Mouse (Mus musculus): Measurements from ENCODE around the gene Ssh2. TPM values are rescaled to one million over a fixed set of nuclear protein-coding genes. Genes with fewer than 3 reads are reported as not detected.

Gene Ssh2
- polyA plus RNA-seq, 1 experiment: 28.5 TPM

- TF ChIP-seq CTCF (IDR thresholded peaks at IDR 0.05; ENCODE audit: borderline replicate concordance, extremely low read depth, insufficient read depth, insufficient read length) (no peak), POLR2A (IDR thresholded peaks at IDR 0.05; ENCODE audit: borderline replicate concordance, extremely low read depth, insufficient read depth, insufficient read length, poor library complexity, severe bottlenecking) (no peak)
- DNase-seq (ENCODE audit: low read depth): no peak
Observed at GRCm38 (mm10) chr11:77355055-77355454, 139.0 kb downstream of the Ssh2 start.

GRCm38 (mm10) chr11:77357839-77358238 is 141.8 kb downstream of the Ssh2 start:
- no peak for DNase-seq (ENCODE audit: low read depth)
- TF ChIP-seq POLR2A (IDR thresholded peaks at IDR 0.05; ENCODE audit: borderline replicate concordance, extremely low read depth, insufficient read depth, insufficient read length, poor library complexity, severe bottlenecking): no peak
- no peak for TF ChIP-seq CTCF (IDR thresholded peaks at IDR 0.05; ENCODE audit: borderline replicate concordance, extremely low read depth, insufficient read depth, insufficient read length)

- TF ChIP-seq POLR2A (IDR thresholded peaks at IDR 0.05; ENCODE audit: borderline replicate concordance, extremely low read depth, insufficient read depth, insufficient read length, poor library complexity, severe bottlenecking): no peak
- no peak for TF ChIP-seq CTCF (IDR thresholded peaks at IDR 0.05; ENCODE audit: borderline replicate concordance, extremely low read depth, insufficient read depth, insufficient read length)
Observed at GRCm38 (mm10) chr11:77363476-77363875, 147.4 kb downstream of the Ssh2 start.

DNA sequence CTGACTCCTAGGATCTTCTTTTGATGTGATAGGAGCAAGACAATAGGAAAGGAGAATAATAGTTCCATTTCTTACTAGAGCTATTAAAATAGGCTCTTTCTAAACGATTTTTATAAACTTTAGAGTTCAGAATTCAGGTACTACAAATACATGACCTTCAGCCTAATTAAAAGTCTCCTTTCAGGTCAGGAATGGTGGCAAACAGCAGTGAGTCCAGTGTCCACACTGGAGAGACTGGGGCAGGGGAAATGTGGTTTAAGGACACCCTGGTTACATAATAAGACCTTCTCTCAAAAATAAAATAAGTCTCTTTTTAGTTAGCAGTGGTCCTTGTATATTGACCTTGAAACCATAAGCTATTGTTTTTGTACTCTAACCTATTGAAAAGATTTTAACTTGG is 148.3 kb downstream of the Ssh2 start:
- no peak for DNase-seq (ENCODE audit: low read depth)
- no peak for TF ChIP-seq CTCF (IDR thresholded peaks at IDR 0.05; ENCODE audit: borderline replicate concordance, extremely low read depth, insufficient read depth, insufficient read length)

More at GRCm38 (mm10) chr11:77363476-77363875, 147.4 kb downstream of the Ssh2 start:
- no peak for DNase-seq (ENCODE audit: low read depth)

DNA sequence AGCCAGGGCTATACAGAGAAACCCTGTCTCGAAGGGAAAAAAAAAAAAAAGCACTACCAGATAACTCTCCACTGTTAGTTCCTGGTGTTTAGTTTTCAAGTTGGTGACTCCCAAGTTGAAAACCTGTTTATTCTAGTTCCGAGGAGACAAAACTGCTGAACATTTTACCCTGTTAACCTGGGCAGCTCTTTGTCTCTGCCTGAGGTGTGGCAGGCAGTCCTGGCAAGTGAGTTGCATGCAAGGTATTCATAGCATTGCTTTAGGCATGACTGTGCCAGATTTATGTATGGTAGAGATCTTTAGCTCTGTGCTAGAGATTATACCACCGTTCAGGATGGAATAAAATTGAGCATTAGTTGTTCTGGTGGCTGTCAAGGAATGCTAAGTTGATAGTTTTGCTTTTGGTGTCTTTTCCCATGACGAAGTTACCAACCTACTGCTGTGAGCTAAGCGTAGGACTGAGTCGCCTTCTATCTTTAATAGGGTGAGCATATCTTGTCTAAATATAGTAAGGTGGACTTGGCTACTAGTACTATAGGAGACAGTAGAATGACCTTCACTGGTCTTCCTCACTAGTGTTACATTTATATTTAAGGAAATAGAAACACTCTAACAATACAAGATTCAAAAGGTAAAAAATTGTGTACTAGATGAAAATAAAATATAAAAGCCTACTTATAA is 149.8 kb downstream of the Ssh2 start:
- DNase-seq (ENCODE audit: low read depth): no peak
- TF ChIP-seq CTCF (IDR thresholded peaks at IDR 0.05; ENCODE audit: borderline replicate concordance, extremely low read depth, insufficient read depth, insufficient read length) (no peak), POLR2A (IDR thresholded peaks at IDR 0.05; ENCODE audit: borderline replicate concordance, extremely low read depth, insufficient read depth, insufficient read length, poor library complexity, severe bottlenecking) (no peak)

GRCm38 (mm10) chr11:77367541-77368270 is 151.6 kb downstream of the Ssh2 start:
- DNase-seq (ENCODE audit: low read depth): no peak
- TF ChIP-seq CTCF (IDR thresholded peaks at IDR 0.05; ENCODE audit: borderline replicate concordance, extremely low read depth, insufficient read depth, insufficient read length) (no peak), POLR2A (IDR thresholded peaks at IDR 0.05; ENCODE audit: borderline replicate concordance, extremely low read depth, insufficient read depth, insufficient read length, poor library complexity, severe bottlenecking) (no peak)

- DNase-seq (ENCODE audit: low read depth): no peak
- TF ChIP-seq CTCF (IDR thresholded peaks at IDR 0.05; ENCODE audit: borderline replicate concordance, extremely low read depth, insufficient read depth, insufficient read length): no peak
- no peak for TF ChIP-seq POLR2A (IDR thresholded peaks at IDR 0.05; ENCODE audit: borderline replicate concordance, extremely low read depth, insufficient read depth, insufficient read length, poor library complexity, severe bottlenecking)
Observed at GRCm38 (mm10) chr11:77369188-77369840, 153.2 kb downstream of the Ssh2 start.

DNA sequence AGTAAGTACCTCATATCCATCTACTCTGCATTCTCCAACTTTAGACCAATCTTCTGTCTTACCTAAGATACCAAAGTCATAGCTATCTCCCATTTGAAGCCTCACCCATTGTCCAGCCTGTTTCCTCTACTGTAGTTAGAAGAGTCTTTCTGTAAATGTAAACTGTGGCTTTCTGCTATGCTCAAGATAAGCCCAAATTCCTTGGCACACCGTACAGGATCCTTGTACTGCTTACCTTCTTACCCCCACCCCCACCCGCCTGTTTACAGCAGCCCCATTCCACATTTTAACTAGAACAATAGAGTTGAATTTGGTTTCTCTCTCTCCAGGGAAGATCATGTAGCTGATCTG is 153.7 kb downstream of the Ssh2 start:
- no peak for DNase-seq (ENCODE audit: low read depth)
- TF ChIP-seq CTCF (IDR thresholded peaks at IDR 0.05; ENCODE audit: borderline replicate concordance, extremely low read depth, insufficient read depth, insufficient read length): no peak
- no peak for TF ChIP-seq POLR2A (IDR thresholded peaks at IDR 0.05; ENCODE audit: borderline replicate concordance, extremely low read depth, insufficient read depth, insufficient read length, poor library complexity, severe bottlenecking)

DNA sequence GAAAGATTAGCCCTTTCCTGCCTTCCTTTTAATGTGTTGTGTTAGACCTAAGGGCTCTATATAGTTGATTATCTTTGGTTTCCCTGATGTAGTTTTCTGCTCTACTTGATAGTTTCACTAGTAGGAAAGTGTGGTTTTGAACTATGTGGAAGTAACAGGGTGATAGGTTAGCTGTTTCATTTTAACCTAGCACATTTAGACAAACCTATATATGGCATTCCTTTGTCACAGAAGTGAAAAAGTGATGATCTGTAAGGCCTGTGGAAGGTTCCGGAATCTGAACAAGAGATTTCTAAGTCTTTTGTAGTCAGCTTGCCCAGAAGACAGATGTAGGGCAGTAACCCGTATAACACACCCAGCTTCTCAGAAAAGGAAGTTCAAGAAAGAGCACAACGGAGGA is 155.0 kb downstream of the Ssh2 start:
- TF ChIP-seq POLR2A (IDR thresholded peaks at IDR 0.05; ENCODE audit: borderline replicate concordance, extremely low read depth, insufficient read depth, insufficient read length, poor library complexity, severe bottlenecking) (no peak), CTCF (IDR thresholded peaks at IDR 0.05; ENCODE audit: borderline replicate concordance, extremely low read depth, insufficient read depth, insufficient read length) (no peak)
- no peak for DNase-seq (ENCODE audit: low read depth)

DNA sequence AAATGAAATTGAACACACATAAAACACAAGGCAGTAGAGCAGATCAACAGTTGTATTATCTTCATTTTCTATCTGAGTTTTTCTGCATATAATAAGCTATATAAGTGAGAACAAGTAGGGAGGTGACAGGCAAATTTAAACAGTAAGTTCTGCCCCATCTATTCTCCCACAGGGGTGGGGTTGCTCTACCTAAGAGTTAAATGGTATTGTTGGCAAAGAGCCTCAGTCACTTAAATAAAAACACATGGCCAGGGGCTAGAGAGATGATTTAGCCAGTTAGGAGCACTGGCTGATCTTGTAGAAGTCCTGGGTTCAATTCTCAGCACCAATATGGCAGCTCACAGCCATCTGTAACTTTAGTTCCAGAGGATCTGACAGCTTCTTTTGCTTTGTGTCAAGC is 155.6 kb downstream of the Ssh2 start:
- no peak for DNase-seq (ENCODE audit: low read depth)
- no peak for TF ChIP-seq CTCF (IDR thresholded peaks at IDR 0.05; ENCODE audit: borderline replicate concordance, extremely low read depth, insufficient read depth, insufficient read length)
- no peak for TF ChIP-seq POLR2A (IDR thresholded peaks at IDR 0.05; ENCODE audit: borderline replicate concordance, extremely low read depth, insufficient read depth, insufficient read length, poor library complexity, severe bottlenecking)

GRCm38 (mm10) chr11:77372196-77372904 is 156.3 kb downstream of the Ssh2 start:
- no peak for TF ChIP-seq CTCF (IDR thresholded peaks at IDR 0.05; ENCODE audit: borderline replicate concordance, extremely low read depth, insufficient read depth, insufficient read length)
- no peak for TF ChIP-seq POLR2A (IDR thresholded peaks at IDR 0.05; ENCODE audit: borderline replicate concordance, extremely low read depth, insufficient read depth, insufficient read length, poor library complexity, severe bottlenecking)
- DNase-seq (ENCODE audit: low read depth): no peak

Data from brain, embryonic 14.5 days (tissue).